Mouse (Mus musculus) ES-E14 (cell line): ENCODE measurements around the gene Pygm.

Experiments used
- CHD2 ChIP-seq: IDR thresholded peaks from 2 replicates; pipeline ENCODE4 v1.6.1; 2014; ENCODE audit warnings: mild to moderate bottlenecking, low read depth, low read length, inconsistent platforms
- HCFC1 ChIP-seq: IDR thresholded peaks from 2 replicates; pipeline ENCODE4 v1.6.1; 2012; ENCODE audit warnings: low read length, inconsistent platforms, borderline replicate concordance; ENCODE audit not compliant: insufficient read depth

DNA sequence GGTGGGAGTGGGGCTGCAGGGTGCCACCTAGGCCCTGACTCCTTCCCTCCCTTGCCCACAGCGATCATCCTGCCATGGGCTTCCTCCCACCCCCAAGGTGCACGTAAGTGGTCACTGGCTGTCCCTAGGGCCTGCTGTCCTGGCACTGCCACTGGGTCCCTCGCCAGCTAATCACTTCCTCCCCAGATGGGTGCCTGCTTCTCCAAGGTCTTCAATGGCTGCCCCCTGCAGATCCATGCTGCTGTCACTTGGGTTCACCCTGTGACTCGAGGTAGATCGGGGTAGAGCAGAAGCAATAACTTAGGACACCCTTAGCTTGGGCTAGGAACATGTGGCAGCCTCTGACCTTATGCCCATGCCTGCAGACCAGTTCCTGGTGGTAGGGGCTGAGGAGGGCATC is 38.2 kb upstream of the Pygm start:
- TF ChIP-seq CHD2 (no peak), HCFC1 (no peak)
